Mouse (Mus musculus) MEL (cell line): ENCODE measurements around the gene Ppip5k1.

Experiments
- CTCF ChIP-seq, 3 experiments: IDR thresholded peaks in 2 of 3; conservative IDR thresholded peaks in 1 of 3; 2 replicates each; pipeline ENCODE4 v1.5.1; 2011 to 2012; ENCODE audit warnings: low read length in 3 of 3, low read depth in 2 of 3, mild to moderate bottlenecking in 2 of 3, improper control_type of control experiment in 1 of 3, inconsistent platforms in 1 of 3, mixed read lengths in 1 of 3, moderate library complexity in 1 of 3; ENCODE audit not compliant: control insufficient read depth in 1 of 3, insufficient read depth in 1 of 3, poor library complexity in 1 of 3, severe bottlenecking in 1 of 3
- EP300 ChIP-seq, 2 experiments: IDR thresholded peaks; 2 replicates each; pipeline ENCODE4 v1.6.1; 2011; ENCODE audit warnings: improper control_type of control experiment in 2 of 2, low read length in 2 of 2, low read depth in 1 of 2, mild to moderate bottlenecking in 1 of 2
- GATA1 ChIP-seq: IDR thresholded peaks from 2 replicates; pipeline ENCODE4 v1.6.1; 2011; ENCODE audit warnings: low read depth, low read length, improper control_type of control experiment
- NELFE ChIP-seq: IDR thresholded peaks from 2 replicates; pipeline ENCODE4 v1.6.1; 2011; ENCODE audit warnings: low read depth, low read length, improper control_type of control experiment
- POLR2A ChIP-seq, 2 experiments: IDR thresholded peaks; 2 replicates each; pipeline ENCODE4 v1.6.1; 2011 to 2012; ENCODE audit warnings: low read length in 2 of 2, mild to moderate bottlenecking in 2 of 2, control low read depth in 1 of 2, improper control_type of control experiment in 1 of 2, low read depth in 1 of 2, moderate library complexity in 1 of 2; ENCODE audit not compliant: control insufficient read depth in 1 of 2, insufficient read depth in 1 of 2, poor library complexity in 1 of 2
- RAD21 ChIP-seq: IDR thresholded peaks from 2 replicates; pipeline ENCODE4 v1.6.1; 2011; ENCODE audit warnings: mild to moderate bottlenecking, low read depth, low read length, improper control_type of control experiment
- USF1 ChIP-seq: IDR thresholded peaks from 2 replicates; pipeline ENCODE4 v1.6.1; 2014; ENCODE audit warnings: low read depth, mild to moderate bottlenecking, inconsistent platforms, low read length, improper control_type of control experiment, moderate library complexity
- ZMIZ1 ChIP-seq: IDR thresholded peaks from 2 replicates; pipeline ENCODE4 v1.6.1; 2012; ENCODE audit warnings: low read depth, mild to moderate bottlenecking, inconsistent platforms, low read length, improper control_type of control experiment, moderate library complexity

- no peak for TF ChIP-seq GATA1
- no peak for TF ChIP-seq CTCF (IDR thresholded peaks at IDR 0.05 in 2 of 3, conservative IDR thresholded peaks at IDR 0.05 in 1 of 3; ENCODE audit: control insufficient read depth in 1 of 3, insufficient read depth in 1 of 3, low read depth in 2 of 3, low read length in 3 of 3, poor library complexity in 1 of 3, severe bottlenecking in 1 of 3)
- no peak for TF ChIP-seq RAD21
- TF ChIP-seq ZMIZ1: no peak
- no peak for TF ChIP-seq NELFE
- no peak for TF ChIP-seq USF1
- TF ChIP-seq EP300 (IDR thresholded peaks at IDR 0.05; ENCODE audit: low read depth in 1 of 2, low read length in 2 of 2): no peak
- TF ChIP-seq POLR2A (IDR thresholded peaks at IDR 0.05; ENCODE audit: control insufficient read depth in 1 of 2, insufficient read depth in 1 of 2, low read depth in 1 of 2, low read length in 2 of 2, poor library complexity in 1 of 2): no peak
Observed at GRCm38 (mm10) chr2:121296754-121297231, 58.4 kb downstream of the Ppip5k1 start.
